Mouse (Mus musculus) c-Kit-positive CD71-negative TER-119-negative erythroid progenitor cells, embryonic 14.5 days (primary cell): ENCODE data around the gene Gm7030.
A peak's percentile ranks its signal among the peaks of the same experiment; 100 is the strongest.
"Not testable (repeated sequence)": the region's sequence is repeated elsewhere in the genome, so short reads cannot be mapped to it uniquely, and the experiment has no call there.

Experiments
- DNase-seq: peaks from one replicate; pipeline ENCODE4 v3.0.0-alpha.2; 2013; ENCODE audit warnings: low read depth

The Gm7030 gene

GRCm38 (mm10) chr17:36082519-36083232 lies 46.5 kb downstream of the Gm7030 start:
- not testable (repeated sequence) for DNase-seq

GRCm38 (mm10) chr17:36081901-36082300 lies 47.3 kb downstream of the Gm7030 start:
- not testable (repeated sequence) for DNase-seq

DNA sequence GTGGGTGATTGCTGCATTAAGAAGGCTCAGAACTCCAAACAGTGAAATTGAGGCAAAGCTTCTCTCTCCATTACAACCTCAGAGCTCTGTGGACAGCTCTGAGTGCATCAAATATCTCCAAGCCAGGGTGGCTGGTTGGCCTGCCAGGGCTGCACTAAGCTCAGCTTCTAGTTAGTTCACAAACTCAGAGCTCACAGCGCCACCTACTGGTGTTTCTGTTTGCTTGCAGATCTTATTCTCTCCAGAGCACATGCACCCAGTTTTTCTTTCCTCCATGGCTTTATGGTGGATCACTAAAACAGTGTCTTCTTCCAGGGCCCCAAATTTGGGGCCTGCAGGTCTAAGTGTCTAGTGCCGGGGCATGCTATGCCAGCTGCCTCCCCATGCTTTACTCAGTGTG lies 68.4 kb downstream of the Gm7030 start:
- peak; percentile 92 for DNase-seq
